Mouse (Mus musculus): ENCODE results near the gene Exoc6b.

Exoc6b gene

DNA sequence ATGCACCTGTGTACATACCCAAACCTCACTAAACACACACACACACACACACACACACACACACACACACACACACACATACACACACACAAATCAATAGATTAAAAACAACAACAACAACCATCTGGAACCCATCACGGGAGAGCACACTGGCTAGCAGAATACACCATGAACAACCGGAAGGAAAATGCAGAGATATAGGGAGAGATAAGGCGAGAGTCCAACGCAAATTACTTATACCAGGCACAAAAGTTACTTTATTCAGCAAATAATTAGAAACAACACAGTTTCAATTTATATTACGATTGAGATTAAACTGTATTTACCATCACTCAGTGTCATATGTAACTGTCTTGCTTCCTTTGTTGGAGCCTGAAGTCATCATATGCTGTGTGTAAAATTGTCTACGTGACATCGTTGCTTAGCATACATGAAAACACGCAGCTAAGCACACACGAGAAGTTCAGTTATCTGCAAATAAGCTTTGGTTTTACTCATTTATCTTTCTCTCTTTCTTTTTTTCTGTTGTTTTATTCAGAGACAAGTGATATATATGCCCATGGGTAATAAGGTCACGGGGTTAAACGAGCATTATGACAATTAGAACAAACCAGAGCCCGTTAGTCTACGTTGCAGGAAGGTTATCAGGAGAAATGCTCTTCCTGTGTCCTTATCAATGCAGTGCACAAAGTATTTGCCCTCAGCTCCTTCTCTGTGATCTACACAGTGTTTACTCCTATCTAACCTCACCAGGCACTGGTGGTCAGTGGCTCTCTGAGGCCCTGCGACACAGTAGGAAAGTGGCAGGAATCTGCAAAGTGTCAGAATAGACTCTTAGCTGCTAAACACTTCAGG lies 186.4 kb downstream of the Exoc6b start:
- no peak for DNase-seq (ENCODE audit: low read depth, low spot score)

DNA sequence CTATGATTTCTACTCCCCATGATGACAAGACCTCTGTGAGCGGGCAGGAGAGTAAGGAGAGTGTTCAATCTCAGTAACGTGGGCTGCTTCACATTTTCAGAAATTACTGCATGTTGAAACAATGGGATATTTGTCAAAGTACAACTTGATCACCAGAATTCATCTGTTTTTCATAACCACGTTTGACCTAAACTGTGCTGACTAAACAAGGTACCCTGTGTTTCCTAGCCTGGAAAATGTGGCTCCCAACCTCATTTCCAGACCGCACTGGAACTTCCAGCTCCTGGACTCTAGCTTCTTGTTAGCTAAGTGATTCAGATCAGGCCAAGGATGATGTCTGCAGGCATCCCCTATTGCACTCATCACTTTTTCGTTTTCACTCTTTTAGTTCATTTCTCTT lies 193.4 kb downstream of the Exoc6b start:
- DNase-seq (ENCODE audit: low read depth, low spot score), result no peak

DNA sequence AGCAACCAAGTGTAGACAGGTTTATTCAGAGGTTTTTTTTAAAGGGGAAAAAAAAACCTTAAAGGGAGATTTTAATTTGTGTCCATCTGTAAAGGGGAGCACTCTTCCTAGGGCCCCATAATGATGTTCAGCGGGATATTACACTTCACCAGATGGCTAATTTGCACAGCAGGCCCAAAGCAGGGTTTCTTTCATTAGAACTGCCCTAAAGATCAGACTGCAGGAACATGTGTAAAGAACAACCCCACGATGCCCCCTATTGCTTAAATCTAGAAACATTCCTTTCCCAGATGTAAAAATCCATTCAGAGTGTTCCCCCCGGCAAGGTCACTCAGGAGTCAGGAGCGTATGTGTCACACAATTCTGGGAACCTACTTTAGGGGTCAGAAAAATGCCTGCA lies 202.2 kb downstream of the Exoc6b start:
- DNase-seq (ENCODE audit: low read depth, low spot score), result peak; percentile 17

DNA sequence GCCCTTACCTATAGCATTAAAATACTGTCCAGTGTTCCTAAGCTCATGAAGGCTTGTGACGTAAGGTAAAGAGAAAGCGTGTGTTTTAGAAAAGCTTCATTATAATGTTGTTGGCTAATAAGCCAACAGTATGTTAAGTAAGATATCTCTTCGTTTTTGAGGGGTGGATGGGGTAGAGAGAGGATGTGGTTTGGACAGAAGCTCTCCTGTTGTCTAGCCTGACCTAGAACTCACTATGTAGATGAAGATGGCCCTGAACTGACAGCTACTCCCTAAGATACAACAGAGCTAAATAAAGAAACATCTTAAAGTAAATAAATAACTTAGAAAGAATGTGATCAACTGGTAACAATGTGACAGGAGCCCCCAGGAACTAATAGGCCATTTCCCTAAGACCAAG lies 204.7 kb downstream of the Exoc6b start:
- no peak for DNase-seq (ENCODE audit: low read depth, low spot score)

DNA sequence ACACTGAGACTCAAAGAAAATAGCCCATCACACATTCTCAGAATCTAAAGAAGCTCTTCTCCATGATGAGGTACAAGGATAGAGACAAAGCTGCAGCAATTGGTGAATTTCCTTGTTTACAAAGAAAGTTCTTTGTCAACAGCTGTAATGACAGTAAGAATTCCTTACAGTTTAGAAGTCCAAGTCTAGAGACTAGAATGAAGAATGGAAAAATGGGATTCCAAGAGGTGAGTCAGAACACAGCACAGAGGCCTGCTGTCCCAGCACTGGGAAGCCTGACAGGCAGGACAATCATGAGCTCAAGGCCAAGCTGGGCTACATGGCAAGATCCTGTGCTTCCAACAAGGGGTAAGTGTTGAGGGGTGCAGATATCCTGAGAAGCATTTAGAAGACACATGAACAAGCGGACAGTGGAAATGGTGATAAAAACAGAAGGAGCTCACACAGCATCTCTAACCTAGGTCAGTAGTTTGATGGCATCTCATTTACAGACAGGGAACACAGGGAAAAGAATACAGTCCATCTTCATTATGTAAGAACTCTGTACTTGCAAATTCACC lies 205.4 kb downstream of the Exoc6b start:
- no peak for DNase-seq (ENCODE audit: low read depth, low spot score)

DNA sequence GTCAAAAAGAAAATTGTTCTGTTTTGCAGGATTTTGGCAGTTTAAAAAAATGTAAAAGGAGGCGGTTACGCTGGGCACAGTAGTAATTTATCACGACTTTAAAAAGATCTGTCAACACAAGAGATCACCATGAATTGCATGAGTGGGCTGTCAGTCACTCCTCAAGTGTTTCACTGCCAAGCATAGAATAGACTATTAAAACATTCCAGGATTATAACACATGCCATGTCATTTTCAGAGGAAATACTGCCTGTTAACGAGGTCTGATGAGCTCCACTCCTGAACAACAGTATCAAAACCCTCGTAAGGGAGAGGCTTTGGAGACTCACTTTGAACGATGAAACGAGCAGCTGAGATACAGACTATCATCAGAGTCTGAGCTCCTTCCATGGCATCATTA lies 223.6 kb downstream of the Exoc6b start:
- no peak for DNase-seq (ENCODE audit: low read depth, low spot score)

DNA sequence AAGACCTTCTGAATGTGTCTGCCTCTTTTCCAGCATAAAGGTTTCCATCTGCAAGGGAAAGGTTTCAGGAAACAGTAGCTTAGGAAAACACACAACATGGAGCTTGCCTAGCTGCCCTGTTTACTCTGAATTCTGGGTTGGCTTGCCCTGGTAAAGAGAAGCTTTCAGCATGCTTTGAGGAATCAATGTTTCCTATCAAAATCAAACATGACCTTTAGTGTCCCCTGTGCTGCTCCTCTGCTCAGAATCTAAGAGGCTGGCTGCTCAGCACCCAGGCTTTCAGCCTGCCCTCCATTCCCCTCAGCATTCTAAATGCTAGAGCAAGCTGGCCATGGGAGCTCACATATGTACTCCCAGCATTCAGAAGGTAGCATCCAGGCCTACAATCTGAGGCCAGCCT lies 228.2 kb downstream of the Exoc6b start:
- DNase-seq (ENCODE audit: low read depth, low spot score), result no peak

DNA sequence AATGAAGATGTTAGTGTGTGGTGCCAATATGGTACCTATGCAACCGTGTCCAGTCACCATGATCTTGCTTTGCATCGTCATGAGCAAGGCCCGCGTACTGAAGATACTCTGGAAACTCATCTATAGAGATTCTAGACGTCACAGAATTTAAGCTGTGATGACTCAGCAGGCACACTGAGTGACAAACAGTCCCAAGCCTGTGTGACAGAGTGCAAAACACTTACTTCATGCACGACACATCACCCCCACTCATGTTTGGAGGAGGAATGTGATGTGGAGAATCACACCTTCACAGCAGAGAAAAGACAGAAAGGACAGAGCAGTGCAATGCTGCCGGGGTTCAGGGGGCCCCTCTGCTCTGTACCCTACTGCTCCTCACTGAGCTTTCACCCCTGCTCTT lies 261.8 kb downstream of the Exoc6b start:
- no peak for DNase-seq (ENCODE audit: low read depth, low spot score)

DNA sequence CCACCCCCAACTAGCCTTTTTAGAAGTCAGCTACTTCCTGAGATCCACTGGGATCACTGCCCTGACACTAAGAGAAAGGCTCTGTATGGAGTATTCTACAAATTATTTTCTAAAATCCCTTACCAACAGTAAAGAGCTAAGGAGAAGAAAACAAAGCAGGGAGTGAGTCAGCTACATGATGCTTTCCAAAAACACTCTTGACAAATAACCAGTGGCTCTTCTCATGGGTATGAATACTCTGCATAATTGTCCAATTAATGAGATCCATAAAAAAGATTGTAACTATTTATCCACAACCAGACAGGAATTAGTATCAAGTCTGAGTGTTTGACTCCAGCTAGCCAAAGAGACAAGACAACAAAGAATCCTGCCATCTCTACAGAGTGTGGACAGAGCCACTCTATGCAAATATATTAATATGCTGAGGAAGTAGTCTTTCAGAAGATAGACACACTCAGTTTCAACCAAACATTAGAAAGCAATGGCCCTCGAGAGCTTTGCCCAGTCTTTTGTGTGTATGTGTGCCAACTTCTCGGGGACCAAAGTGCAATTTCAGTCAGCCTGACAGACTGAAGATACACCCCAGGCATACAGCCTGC lies 263.1 kb downstream of the Exoc6b start:
- DNase-seq (ENCODE audit: low read depth, low spot score), result no peak

DNA sequence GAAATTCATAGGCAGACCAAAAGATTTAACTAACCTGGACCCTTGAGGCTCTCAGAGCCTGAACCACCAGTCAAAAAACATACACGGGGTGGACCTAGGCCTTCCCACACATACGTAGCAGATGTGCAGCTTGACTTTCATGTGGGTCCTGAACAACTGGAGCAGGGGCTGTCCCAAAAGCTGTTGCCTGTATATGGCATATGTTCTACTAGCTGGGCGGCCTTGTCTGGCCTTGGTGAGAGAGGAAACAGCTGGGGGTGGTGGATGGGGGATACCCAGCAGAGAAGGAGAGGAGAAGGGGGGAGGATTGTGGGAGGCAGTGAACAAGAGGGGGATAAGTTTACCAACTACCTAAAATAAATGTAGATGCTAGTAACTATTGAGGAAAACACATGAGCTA lies 270.6 kb downstream of the Exoc6b start:
- DNase-seq (ENCODE audit: low read depth, low spot score), result no peak

DNA sequence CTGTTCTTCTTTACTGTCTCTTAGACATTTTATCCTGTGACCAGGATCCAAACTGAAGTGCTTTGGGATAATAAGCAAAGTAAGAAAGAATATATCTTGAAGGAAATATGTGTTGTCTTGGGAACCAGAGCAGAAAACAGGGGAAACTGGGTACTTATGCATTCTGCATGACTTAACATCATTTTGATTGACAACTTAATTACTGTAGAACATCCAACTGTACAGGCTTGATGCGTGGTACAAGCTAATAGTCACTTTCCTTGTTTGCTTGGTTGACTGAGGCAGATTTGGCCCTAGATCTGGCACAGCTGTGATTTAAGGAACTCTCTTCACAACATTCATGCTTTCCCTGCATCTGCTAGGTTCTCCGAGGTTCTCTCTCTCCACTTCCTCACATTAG lies 285.3 kb downstream of the Exoc6b start:
- DNase-seq (ENCODE audit: low read depth, low spot score), result no peak

DNA sequence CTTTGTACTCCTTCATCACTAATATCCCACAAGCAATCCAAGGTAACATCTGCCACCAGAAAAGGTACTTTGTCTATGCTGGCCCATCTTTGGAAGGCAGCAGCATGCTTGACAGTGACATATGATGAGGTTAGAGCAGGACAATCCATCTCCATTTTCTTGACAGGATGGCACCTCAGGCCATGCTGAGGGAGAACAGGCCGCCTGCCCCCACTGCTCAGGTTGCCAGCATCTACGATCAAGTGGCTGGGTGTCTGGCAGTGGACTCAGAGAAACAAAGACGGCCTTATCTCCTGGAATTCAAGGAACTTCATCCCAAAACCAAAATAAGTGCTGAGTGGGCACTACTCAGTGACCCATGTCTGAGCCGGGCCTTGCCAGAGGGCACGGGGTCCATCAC lies 289.3 kb downstream of the Exoc6b start:
- no peak for DNase-seq (ENCODE audit: low read depth, low spot score)

DNA sequence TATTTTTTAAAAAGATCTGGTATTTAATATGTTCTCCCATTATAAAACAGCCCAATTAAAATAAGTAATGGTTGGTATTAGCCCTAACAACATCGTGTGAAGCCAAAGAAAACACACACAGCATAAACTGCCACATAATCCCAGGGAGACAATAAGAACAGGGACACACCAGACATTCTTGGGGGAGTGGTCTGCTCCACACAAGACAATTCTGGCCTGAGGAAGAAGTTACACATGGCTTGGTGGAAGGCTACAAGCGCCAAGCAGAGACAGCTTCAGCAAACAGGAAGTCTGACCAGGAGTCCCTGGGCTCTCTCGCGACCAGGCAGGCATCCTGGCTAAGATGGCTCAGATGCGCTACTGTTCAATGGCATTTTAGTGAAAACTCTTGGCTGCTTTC lies 290.3 kb downstream of the Exoc6b start:
- DNase-seq (ENCODE audit: low read depth, low spot score), result no peak

DNA sequence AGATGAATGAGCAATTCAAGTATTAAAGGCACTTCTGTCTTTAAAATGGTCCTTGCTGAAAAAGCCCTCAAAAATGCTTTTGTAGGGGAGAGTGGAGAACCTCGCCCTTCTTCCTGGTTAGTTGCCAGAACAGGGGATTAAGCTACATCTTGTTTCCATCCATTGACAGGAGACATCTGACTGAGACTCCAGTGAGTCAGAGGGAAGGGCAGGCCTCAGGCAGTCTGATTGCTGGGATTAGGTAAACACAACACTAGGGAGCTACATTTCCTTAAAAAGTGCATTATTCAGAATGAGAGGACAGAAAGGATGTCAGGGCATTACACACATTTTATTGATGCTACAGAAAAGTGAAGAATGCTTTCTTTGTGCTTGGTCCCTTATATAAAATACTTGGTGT lies 293.4 kb downstream of the Exoc6b start:
- no peak for DNase-seq (ENCODE audit: low read depth, low spot score)

DNA sequence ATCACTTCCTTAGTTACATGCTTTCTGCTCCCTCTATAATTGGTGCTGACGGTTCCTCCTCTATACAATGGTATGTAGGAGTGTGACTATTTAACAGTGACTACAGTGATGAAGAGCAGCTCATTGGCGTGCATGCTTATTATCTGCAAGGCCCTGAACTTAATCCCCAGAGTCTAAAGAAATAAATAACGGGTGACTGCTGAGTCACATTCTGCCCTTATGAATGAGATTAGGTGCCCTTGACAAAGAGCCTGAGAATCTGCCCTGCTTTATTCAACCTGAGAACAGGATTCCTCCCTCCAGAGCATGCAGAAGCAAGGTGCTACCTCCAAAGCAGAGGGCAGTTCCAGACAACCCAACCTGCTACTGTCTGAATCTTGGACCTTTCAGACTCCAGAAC lies 314.0 kb downstream of the Exoc6b start:
- DNase-seq (ENCODE audit: low read depth, low spot score), result no peak

DNA sequence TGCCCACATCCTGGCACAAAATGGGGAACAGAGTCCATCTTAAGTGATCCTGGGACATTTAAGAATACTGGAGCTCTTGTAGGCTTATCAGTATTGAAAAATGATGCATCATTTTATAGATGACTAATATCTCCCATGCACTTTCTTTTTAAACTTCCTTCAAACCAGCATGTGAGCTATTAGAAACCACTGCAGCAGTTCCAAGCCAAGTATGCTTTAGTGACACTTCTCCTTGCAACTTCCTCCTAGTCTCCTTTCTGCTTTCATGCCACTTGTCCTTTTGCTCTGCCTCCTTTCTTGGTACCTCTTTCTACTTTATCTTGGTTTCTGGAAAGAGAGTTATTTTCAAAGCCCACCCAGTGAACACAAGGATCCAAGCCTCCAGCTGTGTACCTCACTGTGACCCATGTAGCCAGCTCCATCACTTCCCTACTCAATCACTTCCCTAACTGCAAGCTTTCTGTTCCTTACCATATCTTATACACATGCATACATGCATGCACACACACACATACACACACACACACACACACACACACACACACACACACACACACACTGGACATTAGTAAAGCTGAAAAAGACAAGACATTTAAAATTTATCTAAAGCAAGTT lies 316.4 kb downstream of the Exoc6b start:
- DNase-seq (ENCODE audit: low read depth, low spot score), result no peak

DNA sequence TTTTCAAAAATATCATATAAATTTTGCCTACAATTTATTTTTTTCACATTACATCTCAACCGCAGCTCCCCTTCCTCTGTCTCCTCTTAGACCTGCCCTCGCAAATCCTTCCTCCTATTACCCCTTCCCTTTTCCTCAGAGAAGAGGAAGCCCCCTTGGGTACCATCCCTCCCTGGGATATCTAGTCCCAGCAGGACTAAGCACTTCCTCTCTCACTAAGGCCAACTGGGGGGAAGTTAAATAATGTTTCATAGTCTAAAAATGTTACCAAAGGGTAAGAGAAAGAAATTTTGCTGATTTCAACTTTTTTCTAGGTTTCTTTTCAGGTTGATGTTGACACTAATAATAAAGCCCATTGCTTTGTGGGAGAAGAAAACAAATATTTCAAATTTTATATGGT lies 317.9 kb downstream of the Exoc6b start:
- DNase-seq (ENCODE audit: low read depth, low spot score), result no peak

DNA sequence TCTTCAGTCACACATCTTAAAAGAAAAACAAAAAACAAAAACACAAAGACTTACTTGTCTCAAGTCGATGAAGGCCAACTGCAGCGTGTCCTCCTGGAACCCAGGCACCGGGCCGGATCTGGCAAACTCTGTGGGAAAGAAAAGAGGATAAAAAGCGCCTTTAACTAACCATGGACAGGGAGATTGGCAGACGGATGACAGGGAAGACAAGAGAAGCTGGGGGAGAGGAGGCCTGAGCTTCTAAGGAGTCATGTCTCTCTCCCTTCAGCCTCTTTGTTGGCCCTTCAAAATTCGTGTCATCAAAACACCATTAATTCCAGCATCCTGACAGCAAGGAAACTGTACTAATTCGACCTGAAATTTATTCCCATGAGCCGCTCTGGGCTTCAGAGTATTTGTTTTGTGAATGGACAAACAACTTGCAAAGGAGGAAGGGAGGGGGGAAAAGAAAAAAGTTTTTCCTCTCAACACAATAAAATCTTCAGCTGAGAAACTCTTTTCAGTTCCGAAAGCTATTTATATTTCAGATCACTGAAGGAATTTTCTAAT lies 322.4 kb downstream of the Exoc6b start:
- DNase-seq (ENCODE audit: low read depth, low spot score), result no peak

DNA sequence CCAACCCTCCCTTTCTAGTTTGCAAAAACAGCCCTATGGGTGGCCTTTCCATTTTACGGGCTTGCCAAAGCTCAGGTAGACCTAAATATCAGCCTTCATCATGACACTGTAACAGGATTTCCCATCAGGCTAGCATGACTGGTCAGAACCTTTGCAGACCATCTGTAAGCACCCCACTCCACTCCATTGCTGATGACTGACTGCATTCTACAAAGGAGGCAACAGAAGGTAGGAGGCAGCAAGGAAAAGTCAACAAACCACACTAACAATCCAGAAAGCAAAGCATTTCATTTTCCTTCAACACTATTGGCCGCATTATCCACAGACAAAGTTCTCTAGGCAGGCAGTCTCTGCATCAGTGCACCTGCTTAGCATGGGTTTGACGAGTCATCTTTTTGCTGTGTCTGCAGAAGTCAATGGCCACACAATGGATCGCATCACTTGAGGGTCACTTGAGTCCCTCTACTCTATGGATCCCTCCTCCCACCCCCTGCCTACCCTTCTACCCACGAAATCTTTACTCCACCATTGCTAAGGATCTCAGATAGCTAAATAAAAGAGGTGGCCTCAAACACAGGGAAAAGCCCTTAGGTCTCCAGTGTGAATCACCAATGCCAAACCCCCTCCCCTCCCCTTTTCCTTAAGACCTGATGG lies 323.0 kb downstream of the Exoc6b start:
- DNase-seq (ENCODE audit: low read depth, low spot score), result no peak

DNA sequence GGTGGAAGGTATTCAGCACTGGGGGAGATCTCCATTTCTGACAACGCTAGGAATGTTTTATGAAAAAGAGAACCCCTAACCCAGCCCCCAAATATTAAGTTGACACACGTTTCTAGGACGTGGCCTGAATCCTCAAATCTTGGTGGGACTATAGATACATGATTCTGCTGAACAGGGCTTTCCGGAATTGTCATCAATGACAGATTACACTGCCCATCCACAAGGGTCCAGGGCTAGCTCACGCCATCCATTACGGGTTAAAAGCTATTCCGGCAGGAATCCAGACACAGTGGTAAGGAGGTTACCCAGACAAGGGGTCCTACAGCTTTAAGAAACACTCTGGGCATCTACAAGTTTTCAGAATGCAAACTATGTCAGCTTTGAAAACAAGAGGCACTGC lies 323.7 kb downstream of the Exoc6b start:
- DNase-seq (ENCODE audit: low read depth, low spot score), result no peak

DNA sequence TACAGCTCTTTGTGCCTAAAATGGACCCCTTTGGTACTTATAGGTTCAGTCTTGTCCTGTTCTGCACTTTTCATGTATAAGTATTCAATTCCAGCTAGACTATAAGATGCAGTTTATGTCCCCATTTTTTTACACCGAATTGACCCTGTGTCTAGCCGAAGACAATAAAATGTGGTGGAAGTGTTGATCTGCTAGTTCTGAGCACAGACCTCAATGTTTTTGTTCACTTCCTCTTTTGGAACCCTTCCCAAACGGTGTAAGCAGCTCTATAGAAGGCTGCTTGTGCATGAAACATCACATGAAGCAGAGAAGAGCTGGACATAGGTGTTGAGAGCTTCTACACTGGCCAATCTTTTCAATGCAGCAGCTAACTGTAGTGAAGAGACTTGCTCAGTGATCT lies 327.1 kb downstream of the Exoc6b start:
- DNase-seq (ENCODE audit: low read depth, low spot score), result no peak

DNA sequence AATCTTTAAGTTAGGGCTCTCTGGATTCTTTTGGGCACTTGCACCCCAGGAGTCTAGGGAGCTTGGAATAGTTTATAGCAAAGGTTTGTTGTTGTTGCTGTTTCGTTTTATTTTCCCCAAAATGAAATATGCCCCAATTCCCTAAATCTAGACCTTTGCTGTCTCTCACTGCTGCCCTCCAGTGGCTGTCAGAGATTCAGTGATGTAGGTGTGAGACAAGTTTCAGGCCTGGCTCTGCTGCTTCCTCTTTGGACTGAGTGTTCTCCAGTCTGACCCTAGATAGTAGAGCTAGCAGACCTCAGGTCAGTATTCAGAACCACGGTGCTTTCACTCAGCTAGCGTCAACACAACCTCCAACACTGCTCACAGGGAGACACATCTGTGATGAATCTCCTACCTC lies 332.4 kb downstream of the Exoc6b start:
- DNase-seq (ENCODE audit: low read depth, low spot score), result peak; percentile 36
